Mouse (Mus musculus) neural tube, embryonic 15.5 days (tissue): ENCODE measurements at regions not wholly inside any gene's neighbourhood (a gene's known extent, or its start where the extent isn't known, plus 50 kb on each side); places are given as distances from the start of the nearest gene placed in this dataset.

Source experiments
- ATAC-seq: fragments of 200-750 bp; cut with Nextera tagmentation; 2 replicates; pipeline ENCODE4 v1.8.0; 2017; ENCODE audit warnings: mild to moderate bottlenecking, moderate TSS enrichment, moderate library complexity; ENCODE audit not compliant: low FRiP score
- H3K27ac ChIP-seq: fragments of 300-500 bp; sonication (generic); replicated peaks from 2 replicates; pipeline ENCODE4 v1.5.1; 2015; ENCODE audit warnings: mild to moderate bottlenecking, inconsistent platforms
- H3K27me3 ChIP-seq: fragments of 300-500 bp; sonication (generic); replicated peaks from 2 replicates; pipeline ENCODE4 v1.6.1; 2015; ENCODE audit warnings: inconsistent platforms
- H3K36me3 ChIP-seq: fragments of 300-500 bp; sonication (generic); 2 replicates; pipeline ENCODE4 v1.6.1; 2015; ENCODE audit warnings: inconsistent platforms
- H3K4me1 ChIP-seq: fragments of 300-500 bp; sonication (generic); 2 replicates; pipeline ENCODE4 v1.6.1; 2015; ENCODE audit warnings: inconsistent platforms
- H3K4me2 ChIP-seq: fragments of 300-500 bp; sonication (generic); 2 replicates; pipeline ENCODE4 v1.6.1; 2015; ENCODE audit warnings: inconsistent platforms, mild to moderate bottlenecking, moderate library complexity
- H3K4me3 ChIP-seq: fragments of 300-500 bp; sonication (generic); replicated peaks from 2 replicates; pipeline ENCODE4 v1.5.1; 2015; ENCODE audit warnings: mild to moderate bottlenecking, inconsistent platforms
- H3K9ac ChIP-seq: fragments of 300-500 bp; sonication (generic); replicated peaks from 2 replicates; pipeline ENCODE4 v1.6.1; 2015; ENCODE audit warnings: mild to moderate bottlenecking, inconsistent platforms
- H3K9me3 ChIP-seq: fragments of 300-500 bp; sonication (generic); replicated peaks from 2 replicates; pipeline ENCODE4 v1.6.1; 2016; ENCODE audit warnings: inconsistent platforms
- WGBS: fragments of 180-500 bp; shearing (Covaris S2); methylation state at CpG from one replicate; pipeline ENCODE4 v1.1.7; 2015; ENCODE audit warnings: mixed read lengths; 5-methylcytosine and 5-hydroxymethylcytosine counted together

DNA sequence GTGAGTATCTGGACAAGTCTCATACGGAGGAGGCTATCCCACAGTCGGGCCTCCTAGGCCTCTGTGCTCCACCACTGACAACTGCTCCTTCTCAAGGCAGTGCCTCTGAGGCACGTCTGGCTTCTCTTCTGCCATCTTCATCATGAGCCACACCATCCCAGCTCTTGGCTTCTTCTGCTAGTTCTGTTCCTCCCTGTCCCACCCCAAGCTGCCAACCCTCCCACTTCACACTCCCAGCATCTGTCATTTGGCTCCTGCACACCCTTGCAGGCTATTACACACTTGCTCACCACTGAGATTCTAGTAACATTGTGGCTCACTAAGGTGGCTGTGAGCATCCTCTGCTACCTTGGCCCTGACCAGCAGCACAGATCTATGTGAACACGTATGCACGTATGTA is 221.1 kb upstream of the Slc16a7 start:
- no peaks in the 10 kb centered on the region for H3K36me3 ChIP-seq
- H3K27ac ChIP-seq: no peak overlapping the region
- 87% methylated on average over 5 of the region's 5 CpGs for WGBS
- H3K4me2 ChIP-seq: no peak overlapping the region
- H3K27me3 ChIP-seq: no peaks in the 10 kb centered on the region
- no peak overlapping the region for H3K9ac ChIP-seq
- no peak for ATAC-seq
- H3K4me3 ChIP-seq: no peak overlapping the region
- H3K9me3 ChIP-seq: no peaks in the 10 kb centered on the region
- peaks cover 6% of the 10 kb centered on the region for H3K4me1 ChIP-seq

DNA sequence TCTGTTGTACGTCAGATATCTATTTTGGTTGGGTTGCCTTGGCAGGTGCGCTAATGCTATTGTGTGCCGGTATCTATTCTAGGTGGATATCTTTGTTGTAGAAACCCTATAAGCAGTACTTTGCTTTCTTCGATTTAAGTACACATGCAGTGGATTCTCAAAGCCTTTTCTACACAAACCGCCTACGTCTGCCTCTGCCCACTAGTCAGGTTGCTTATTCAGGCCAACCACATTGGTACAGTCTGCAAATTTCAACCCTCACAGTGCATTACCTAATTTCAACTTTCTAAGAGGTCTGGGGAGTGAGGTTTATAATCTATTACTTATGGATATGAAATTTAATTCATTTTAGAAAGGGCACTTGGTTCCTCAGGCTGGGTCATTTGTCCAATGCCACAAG is 223.5 kb upstream of the Slc16a7 start:
- Histone ChIP-seq H3K27me3 (no peaks in the 10 kb centered on the region), H3K4me1 (peaks cover 1% of the 10 kb centered on the region; the same call in 1 of the 2 replicates), H3K9ac (no peak overlapping the region), H3K36me3 (no peaks in the 10 kb centered on the region), H3K4me3 (no peak overlapping the region), H3K4me2 (no peak overlapping the region), H3K9me3 (no peaks in the 10 kb centered on the region), H3K27ac (no peak overlapping the region)
- ATAC-seq: no peak
- 84% methylated on average over 6 of the region's 6 CpGs for WGBS

DNA sequence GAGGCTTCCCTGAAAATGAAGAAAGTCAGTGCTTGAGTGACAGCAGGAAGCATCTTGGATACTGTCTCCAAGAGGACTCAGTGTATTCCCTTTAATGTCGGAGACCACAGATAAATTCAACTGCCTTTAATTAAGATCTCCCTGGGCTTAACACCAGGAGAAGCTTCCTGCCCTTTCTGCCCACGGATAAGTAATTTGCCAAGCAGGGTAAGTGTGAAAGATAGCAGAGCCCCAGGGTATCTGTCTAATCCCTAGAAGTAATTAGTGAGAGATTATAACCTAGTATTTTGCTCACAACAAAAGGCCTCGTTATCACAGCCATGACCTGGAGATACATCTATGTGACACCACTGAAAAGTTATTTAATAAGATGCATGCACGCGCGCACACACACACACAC is 232.1 kb upstream of the Slc16a7 start:
- Histone ChIP-seq H3K36me3 (no peaks in the 10 kb centered on the region), H3K27me3 (no peaks in the 10 kb centered on the region), H3K9ac (no peak overlapping the region), H3K4me3 (no peak overlapping the region), H3K27ac (no peak overlapping the region), H3K4me1 (peaks cover 6% of the 10 kb centered on the region; the same call in 1 of the 2 replicates), H3K4me2 (no peak overlapping the region), H3K9me3 (no peaks in the 10 kb centered on the region)
- no peak for ATAC-seq
- 65% methylated on average over 6 of the region's 6 CpGs for WGBS

DNA sequence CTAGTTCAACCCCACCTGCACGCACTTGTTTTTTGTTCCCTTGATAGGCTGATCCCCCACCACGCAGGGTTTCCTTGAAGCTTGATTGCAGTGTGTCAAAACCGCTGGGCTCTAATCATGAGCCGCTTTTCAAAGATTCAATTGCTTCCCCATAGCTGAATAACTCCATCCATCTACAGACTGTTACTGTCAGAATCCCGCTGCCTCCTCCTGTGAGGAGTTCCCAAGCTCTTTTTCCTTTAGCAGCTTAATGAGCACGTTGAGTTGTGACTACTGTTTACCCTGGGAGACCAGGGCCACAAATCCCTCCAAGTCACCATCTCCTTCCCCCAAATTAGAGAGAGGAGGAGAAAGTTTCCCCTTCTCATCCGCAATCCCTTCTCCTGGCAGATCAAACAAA is 234.6 kb upstream of the Slc16a7 start:
- Histone ChIP-seq H3K27ac (no peak overlapping the region), H3K27me3 (no peaks in the 10 kb centered on the region), H3K36me3 (no peaks in the 10 kb centered on the region), H3K4me1 (peaks cover 6% of the 10 kb centered on the region; the same call in 1 of the 2 replicates), H3K9ac (no peak overlapping the region), H3K4me2 (no peak overlapping the region), H3K9me3 (no peaks in the 10 kb centered on the region), H3K4me3 (no peak overlapping the region)
- WGBS: 7% methylated on average over 7 of the region's 7 CpGs
- ATAC-seq: no peak

DNA sequence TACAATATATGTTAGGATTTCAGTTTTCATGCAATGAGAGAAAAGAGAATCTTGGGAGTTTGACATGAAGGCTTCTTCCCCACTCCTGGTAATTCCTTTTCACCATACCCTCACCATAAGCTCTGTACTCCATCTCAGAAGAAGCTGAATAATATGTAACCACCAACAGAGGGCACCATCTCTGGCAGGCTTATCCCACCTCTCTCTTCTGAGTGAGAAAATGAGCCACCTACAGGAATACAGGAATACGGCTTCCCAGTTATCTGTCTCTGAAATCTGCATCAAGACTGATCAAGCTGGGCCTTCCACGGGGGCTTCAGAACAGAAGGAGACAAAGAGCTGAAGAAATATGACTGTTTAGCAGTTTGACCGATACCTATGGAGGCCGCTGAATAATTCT is 278.6 kb upstream of the Slc16a7 start:
- 89% methylated on average over 4 of the region's 4 CpGs for WGBS
- H3K4me2 ChIP-seq: no peak overlapping the region
- no peak for ATAC-seq
- no peaks in the 10 kb centered on the region for H3K36me3 ChIP-seq
- H3K27me3 ChIP-seq: no peaks in the 10 kb centered on the region
- H3K4me3 ChIP-seq: no peak overlapping the region
- H3K9me3 ChIP-seq: no peaks in the 10 kb centered on the region
- no peak overlapping the region for H3K27ac ChIP-seq
- no peaks in the 10 kb centered on the region for H3K4me1 ChIP-seq
- no peak overlapping the region for H3K9ac ChIP-seq

DNA sequence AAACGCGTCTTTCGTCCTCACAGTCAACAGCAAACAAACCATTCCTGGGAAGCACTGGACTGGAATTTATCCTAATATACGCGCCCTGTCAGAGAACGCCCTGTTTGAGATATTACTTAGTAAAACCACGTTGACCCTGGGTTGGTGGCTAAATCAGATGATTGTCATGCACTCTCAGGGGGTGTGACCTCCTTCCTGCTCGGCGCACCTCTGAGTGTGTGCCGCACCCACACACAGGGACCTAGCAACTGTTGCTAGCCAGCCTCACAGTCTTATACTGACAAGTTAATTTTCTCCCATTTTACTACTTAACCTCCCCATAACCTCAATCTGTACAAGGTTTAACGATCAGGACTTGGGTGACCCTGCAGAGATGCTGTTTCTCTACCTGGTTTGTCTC is 284.4 kb upstream of the Slc16a7 start:
- no peaks in the 10 kb centered on the region for H3K27me3 ChIP-seq
- no peak overlapping the region for H3K4me2 ChIP-seq
- no peaks in the 10 kb centered on the region for H3K36me3 ChIP-seq
- no peak overlapping the region for H3K4me3 ChIP-seq
- no peak overlapping the region for H3K9ac ChIP-seq
- H3K27ac ChIP-seq: no peak overlapping the region
- no peaks in the 10 kb centered on the region for H3K9me3 ChIP-seq
- WGBS: 44% methylated on average over 11 of the region's 11 CpGs
- no peak for ATAC-seq
- no peaks in the 10 kb centered on the region for H3K4me1 ChIP-seq

DNA sequence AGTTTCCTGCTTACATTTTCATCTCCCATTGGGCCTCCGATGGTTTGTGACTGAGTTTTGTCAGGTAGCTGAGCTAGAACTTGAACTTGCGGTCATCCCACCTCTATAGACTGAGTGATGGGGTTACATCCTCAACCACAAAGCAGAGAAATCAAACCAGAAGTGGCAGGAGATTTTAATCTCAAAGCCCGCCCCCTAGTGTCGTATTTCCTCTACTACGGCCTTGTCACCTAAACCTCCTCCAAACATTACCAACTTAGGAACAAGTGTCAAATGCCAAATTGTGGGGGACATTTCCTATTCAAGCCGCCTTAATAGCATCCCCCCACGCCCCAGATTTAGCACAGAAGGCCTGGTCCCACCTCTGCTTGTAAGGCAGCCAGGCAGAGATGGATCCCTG is 286.3 kb upstream of the Lrig3 start:
- Histone ChIP-seq H3K4me1 (no peaks in the 10 kb centered on the region), H3K9ac (no peak overlapping the region), H3K27me3 (no peaks in the 10 kb centered on the region), H3K4me2 (no peak overlapping the region), H3K36me3 (no peaks in the 10 kb centered on the region), H3K9me3 (no peaks in the 10 kb centered on the region), H3K27ac (no peak overlapping the region), H3K4me3 (no peak overlapping the region)
- no peak for ATAC-seq
- 80% methylated on average over 7 of the region's 7 CpGs for WGBS

DNA sequence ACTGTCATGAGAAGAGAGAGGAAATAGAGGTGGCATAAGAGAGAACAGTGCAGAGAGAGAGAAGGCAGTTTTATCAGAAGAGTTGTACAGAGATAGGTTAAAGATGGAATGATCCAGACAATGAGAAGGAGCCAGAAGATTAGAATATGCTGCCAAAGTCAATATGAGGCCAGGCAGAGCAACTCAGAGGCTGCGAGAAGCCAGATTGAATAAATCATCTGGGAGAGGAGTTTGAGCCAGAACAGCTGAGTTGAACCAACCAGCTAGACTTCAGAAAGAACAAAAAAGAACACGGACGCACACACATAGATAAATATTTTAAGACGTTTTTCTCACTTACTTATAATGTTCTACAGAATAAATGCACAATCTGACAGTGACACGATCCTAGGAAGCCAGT is 280.8 kb upstream of the Lrig3 start:
- H3K4me3 ChIP-seq: no peak overlapping the region
- no peaks in the 10 kb centered on the region for H3K27me3 ChIP-seq
- H3K9ac ChIP-seq: no peak overlapping the region
- no peak overlapping the region for H3K27ac ChIP-seq
- H3K36me3 ChIP-seq: no peaks in the 10 kb centered on the region
- 91% methylated on average over 5 of the region's 5 CpGs for WGBS
- no peaks in the 10 kb centered on the region for H3K9me3 ChIP-seq
- no peak overlapping the region for H3K4me2 ChIP-seq
- ATAC-seq: no peak
- no peaks in the 10 kb centered on the region for H3K4me1 ChIP-seq

DNA sequence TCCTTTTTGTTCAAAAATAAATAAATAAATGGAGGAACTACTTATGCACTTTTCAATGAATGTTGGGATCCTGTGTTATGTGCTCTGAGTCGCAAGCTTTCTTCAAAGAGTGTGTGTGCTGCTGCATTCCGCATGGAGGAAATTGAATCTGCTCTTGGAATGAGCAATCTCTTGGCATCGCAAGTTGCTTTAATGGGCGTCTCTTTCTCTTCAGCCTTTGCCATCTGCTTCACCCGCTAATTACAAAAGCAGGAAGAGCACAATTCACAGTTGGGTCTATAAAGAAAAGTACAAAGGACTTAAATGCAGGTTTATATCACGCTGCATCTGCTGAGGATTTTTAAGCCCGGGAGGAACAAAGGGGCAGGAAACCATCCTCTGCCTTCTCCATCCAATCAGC is 272.5 kb upstream of the Lrig3 start:
- Histone ChIP-seq H3K27me3 (no peaks in the 10 kb centered on the region), H3K4me3 (no peak overlapping the region), H3K4me2 (peak overlapping the region; percentile 28; the same call in 1 of the 2 replicates), H3K36me3 (no peaks in the 10 kb centered on the region), H3K27ac (no peak overlapping the region), H3K9ac (no peak overlapping the region), H3K4me1 (no peaks in the 10 kb centered on the region), H3K9me3 (no peaks in the 10 kb centered on the region)
- ATAC-seq: no peak
- WGBS: 18% methylated on average over 7 of the region's 7 CpGs

DNA sequence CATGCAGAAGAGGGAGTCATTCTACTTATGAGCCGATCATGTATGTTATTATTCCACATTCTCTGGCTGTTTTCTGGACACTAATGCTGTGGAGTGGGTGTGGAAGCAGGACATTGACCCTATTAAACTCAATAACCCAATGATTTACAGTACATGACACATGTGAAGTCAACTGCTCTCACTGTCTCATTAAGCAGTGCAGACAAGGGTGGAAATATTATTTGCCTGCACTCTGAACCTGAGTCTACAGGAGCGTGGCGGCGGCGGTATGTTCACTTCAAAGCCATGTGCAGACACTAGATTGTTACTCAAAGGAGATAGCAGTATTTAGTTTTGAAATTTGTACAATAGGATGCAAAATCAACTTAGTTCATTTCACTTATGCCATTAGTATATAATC is 269.8 kb upstream of the Lrig3 start:
- Histone ChIP-seq H3K4me1 (no peaks in the 10 kb centered on the region), H3K4me2 (no peak overlapping the region), H3K4me3 (no peak overlapping the region), H3K36me3 (no peaks in the 10 kb centered on the region), H3K9me3 (no peaks in the 10 kb centered on the region), H3K27ac (no peak overlapping the region), H3K9ac (no peak overlapping the region), H3K27me3 (no peaks in the 10 kb centered on the region)
- ATAC-seq: no peak
- WGBS: 92% methylated on average over 5 of the region's 5 CpGs

DNA sequence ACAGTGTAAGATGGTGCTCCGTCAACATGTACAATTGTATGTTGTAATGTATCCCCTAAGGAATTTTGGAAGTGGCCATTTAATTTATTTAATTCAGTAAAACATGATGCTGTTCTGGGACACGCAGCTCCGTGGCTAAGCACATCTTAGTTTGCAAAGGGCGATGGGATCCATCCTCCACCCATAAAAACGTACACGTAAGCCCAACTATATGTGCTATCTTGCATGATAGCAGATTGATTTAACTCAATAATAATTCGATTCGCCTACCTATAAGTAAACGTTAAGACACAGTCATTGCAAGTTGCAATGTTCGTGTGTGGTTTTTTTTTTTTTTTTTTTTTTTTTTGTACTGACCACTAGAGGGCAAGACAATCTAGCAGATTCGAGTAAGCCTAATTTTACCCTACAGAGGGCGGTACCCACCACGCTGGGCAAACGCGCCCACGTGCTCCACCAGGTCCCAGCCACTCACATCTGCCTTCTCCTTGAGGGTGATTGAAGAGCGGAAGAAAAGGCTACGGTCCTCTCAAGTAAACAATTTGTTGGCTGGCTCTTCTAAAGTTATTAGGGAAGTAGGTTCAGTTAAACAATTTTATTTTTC is 240.8 kb upstream of the Lrig3 start:
- Histone ChIP-seq H3K4me1 (0 out of 2 replicates have a peak, but pooled peaks cover 7% of the 10 kb centered on the region), H3K36me3 (no peaks in the 10 kb centered on the region), H3K9me3 (no peaks in the 10 kb centered on the region), H3K4me3 (no peak overlapping the region), H3K4me2 (peak overlapping the region; percentile 36), H3K27ac (no peak overlapping the region), H3K27me3 (no peaks in the 10 kb centered on the region), H3K9ac (no peak overlapping the region)
- no peak for ATAC-seq
- 32% methylated on average over 18 of the region's 18 CpGs for WGBS

DNA sequence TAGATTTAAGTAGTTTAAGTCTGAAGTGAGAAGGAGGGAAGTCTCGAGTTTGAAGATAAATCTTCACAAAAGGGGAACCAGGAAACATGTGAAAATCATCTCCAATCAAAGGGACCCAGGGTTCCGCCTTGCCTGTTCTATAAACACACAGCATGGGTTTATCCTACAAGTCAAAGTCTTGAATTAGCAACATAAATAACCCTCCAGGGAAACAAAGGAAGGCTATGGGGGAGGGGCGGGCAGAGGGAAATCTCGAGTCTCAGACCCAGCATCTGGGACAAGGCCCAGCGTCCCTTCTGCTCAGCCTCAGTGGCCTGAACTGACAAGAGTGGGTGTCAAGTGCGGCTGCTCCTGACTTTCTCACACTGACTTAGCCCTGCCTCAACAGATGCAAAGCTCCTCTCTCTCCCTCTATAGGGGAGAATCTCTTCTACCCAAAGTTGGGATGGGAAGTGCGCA is 240.3 kb upstream of the Lrig3 start:
- Histone ChIP-seq H3K4me1 (0 out of 2 replicates have a peak, but pooled peaks cover 7% of the 10 kb centered on the region), H3K27ac (no peak overlapping the region), H3K36me3 (no peaks in the 10 kb centered on the region), H3K4me2 (peak overlapping the region; percentile 36), H3K9ac (no peak overlapping the region), H3K4me3 (no peak overlapping the region), H3K9me3 (no peaks in the 10 kb centered on the region), H3K27me3 (no peaks in the 10 kb centered on the region)
- 19% methylated on average over 7 of the region's 7 CpGs for WGBS
- no peak for ATAC-seq
